Mouse (Mus musculus) liver, adult 2 months (tissue): ENCODE results near the gene Arhgap30. TPM values are rescaled to one million over a fixed set of nuclear protein-coding genes. Genes with fewer than 3 reads are reported as not detected.

Source experiments
- DNase-seq: peaks from one replicate; pipeline ENCODE4 v3.0.0-alpha.2; 2011; ENCODE audit warnings: low read depth, low spot score; ENCODE audit errors: extremely low read depth
- H3K27ac ChIP-seq: fragments of 200-500 bp; replicated peaks from 2 replicates; pipeline ENCODE4 v1.5.1; 2012; ENCODE audit warnings: low read depth, mild to moderate bottlenecking, control low read depth, inconsistent platforms, low read length; ENCODE audit not compliant: insufficient read depth
- H3K27me3 ChIP-seq: fragments of 200-500 bp; 2 replicates; pipeline ENCODE4 v1.6.1; 2012; ENCODE audit warnings: mild to moderate bottlenecking, moderate library complexity, low read length, inconsistent platforms; ENCODE audit not compliant: control insufficient read depth, insufficient read depth
- H3K36me3 ChIP-seq: fragments of 200-500 bp; 2 replicates; pipeline ENCODE4 v1.6.1; 2012; ENCODE audit warnings: low read length, inconsistent platforms; ENCODE audit not compliant: control insufficient read depth, insufficient read depth
- H3K4me1 ChIP-seq: fragments of 200-500 bp; 2 replicates; pipeline ENCODE4 v1.6.1; 2011; ENCODE audit warnings: low read length; ENCODE audit not compliant: control insufficient read depth, insufficient read depth
- H3K4me3 ChIP-seq: fragments of 200-500 bp; 2 replicates; pipeline ENCODE4 v1.5.1; 2011; ENCODE audit warnings: low read depth, mild to moderate bottlenecking, control low read depth, low read length, moderate library complexity; ENCODE audit not compliant: insufficient read depth
- H3K79me2 ChIP-seq: fragments of 200-500 bp; 2 replicates; pipeline ENCODE4 v1.6.1; 2012; ENCODE audit warnings: inconsistent platforms, mild to moderate bottlenecking, low read length, moderate library complexity; ENCODE audit not compliant: control insufficient read depth, insufficient read depth
- H3K9ac ChIP-seq: fragments of 200-500 bp; 2 replicates; pipeline ENCODE4 v1.6.1; 2012; ENCODE audit warnings: low read depth, mild to moderate bottlenecking, control low read depth, inconsistent platforms, low read length
- CTCF ChIP-seq: fragments of 200-500 bp; IDR thresholded peaks from 2 replicates; pipeline ENCODE4 v1.5.1; 2011; ENCODE audit warnings: low read depth, low read length, control low read depth
- POLR2A ChIP-seq: fragments of 200-500 bp; IDR thresholded peaks from 2 replicates; pipeline ENCODE4 v1.6.1; 2011; ENCODE audit warnings: low read length, control low read depth; ENCODE audit not compliant: insufficient read depth; ENCODE audit errors: extremely low read depth
- WGBS: fragments of 180-500 bp; shearing (Covaris S2); methylation state at CpG from one replicate; pipeline ENCODE4 v1.1.7; 2018; 5-methylcytosine and 5-hydroxymethylcytosine counted together
- polyA plus RNA-seq: library from polyadenylated mRNA; depleted of rRNA; stranded (reverse); fragments of >200 nt; gene quantifications from 2 replicates; pipeline ENCODE4 v1.2.3, GENCODE M21; 2012
- total RNA-seq: library from RNA; depleted of rRNA; stranded (reverse); fragments of >200 nt; gene quantifications from 2 replicates; pipeline ENCODE4 v1.2.3, GENCODE M21; 2014

Arhgap30 gene
- total and polyA plus RNA-seq, 2 experiments: 2.0 to 2.4 TPM

- Histone ChIP-seq H3K9ac (no peak overlapping the region), H3K4me3 (no peak overlapping the region; the same call in 1 of the 2 replicates), H3K36me3 (no peaks in the 10 kb centered on the region), H3K27me3 (no peaks in the 10 kb centered on the region), H3K79me2 (no peaks in the 10 kb centered on the region), H3K4me1 (no peaks in the 10 kb centered on the region), H3K27ac (no peak overlapping the region)
- peak; percentile 50 for DNase-seq
- TF ChIP-seq POLR2A (no peak), CTCF (peak; percentile 88)
- WGBS: 7% methylated on average over 31 of the region's 31 CpGs
Measured at GRCm38 (mm10) chr1:171379935-171380599, 8.7 kb upstream of the Arhgap30 start.

- no peak for DNase-seq
- Histone ChIP-seq H3K4me1 (no peaks in the 10 kb centered on the region), H3K4me3 (no peak overlapping the region), H3K79me2 (no peaks in the 10 kb centered on the region), H3K36me3 (no peaks in the 10 kb centered on the region), H3K27ac (no peak overlapping the region), H3K27me3 (no peaks in the 10 kb centered on the region), H3K9ac (no peak overlapping the region)
- 56% methylated on average over 11 of the region's 11 CpGs for WGBS
- TF ChIP-seq CTCF: no peak
- TF ChIP-seq POLR2A: no peak
Measured at GRCm38 (mm10) chr1:171382096-171382620, 6.6 kb upstream of the Arhgap30 start.

DNA sequence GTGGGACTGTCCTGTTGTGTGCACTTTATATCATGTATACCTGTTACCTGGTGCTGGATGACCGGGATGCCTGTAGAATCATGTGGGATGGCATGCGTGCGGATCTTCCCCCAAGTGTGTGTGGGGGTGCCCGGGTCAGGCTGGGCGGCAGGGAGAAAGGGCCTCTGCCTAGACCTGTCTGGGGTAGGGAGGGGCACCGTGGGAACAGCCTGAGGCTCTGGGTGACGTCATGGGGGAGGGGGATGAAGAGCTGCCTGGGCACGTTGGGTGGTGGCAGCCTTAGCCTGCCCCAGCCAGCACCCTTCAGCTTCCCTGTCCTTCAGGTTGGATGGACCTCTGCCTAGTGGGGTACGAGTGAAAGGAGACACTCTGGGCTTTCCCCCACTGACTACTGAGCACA lies 4.4 kb upstream of the Arhgap30 start:
- Histone ChIP-seq H3K9ac (no peak overlapping the region), H3K27me3 (no peaks in the 10 kb centered on the region), H3K4me1 (no peaks in the 10 kb centered on the region), H3K36me3 (no peaks in the 10 kb centered on the region), H3K79me2 (no peaks in the 10 kb centered on the region), H3K27ac (no peak overlapping the region), H3K4me3 (no peak overlapping the region)
- 69% methylated on average over 9 of the region's 9 CpGs for WGBS
- no peak for TF ChIP-seq POLR2A
- no peak for DNase-seq

DNA sequence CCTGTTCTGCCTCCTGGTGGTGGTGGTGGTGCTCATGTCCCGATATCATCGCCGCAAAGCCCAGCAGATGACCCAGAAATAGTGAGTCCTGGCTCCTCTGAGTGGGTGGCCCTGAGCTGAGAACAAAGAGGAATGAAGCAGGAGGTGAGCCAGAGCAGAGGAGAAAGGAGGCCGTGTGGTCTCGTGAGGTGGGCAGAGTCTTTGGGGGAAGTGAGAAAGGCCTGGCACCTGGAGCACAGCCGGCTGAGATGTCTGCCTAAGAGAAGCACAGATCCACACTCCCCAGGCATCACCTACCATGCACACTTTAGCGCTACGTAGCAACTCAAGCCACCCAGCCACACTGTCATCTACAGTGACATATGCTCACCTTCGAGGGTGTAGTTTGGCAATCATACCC lies 3.6 kb upstream of the Arhgap30 start:
- no peak for TF ChIP-seq CTCF
- TF ChIP-seq POLR2A: no peak
- WGBS: 73% methylated on average over 9 of the region's 9 CpGs
- Histone ChIP-seq H3K9ac (no peak overlapping the region), H3K27ac (no peak overlapping the region), H3K4me1 (no peaks in the 10 kb centered on the region), H3K27me3 (no peaks in the 10 kb centered on the region), H3K4me3 (no peak overlapping the region), H3K79me2 (no peaks in the 10 kb centered on the region), H3K36me3 (no peaks in the 10 kb centered on the region)
- no peak for DNase-seq

- no peaks in the 10 kb centered on the region for H3K27me3 ChIP-seq
- H3K36me3 ChIP-seq: no peaks in the 10 kb centered on the region
- H3K9ac ChIP-seq: no peak overlapping the region
- no peak for DNase-seq
- TF ChIP-seq POLR2A (no peak), CTCF (peak; percentile 20; the same call in 1 of the 2 replicates)
- 72% methylated on average over 6 of the region's 6 CpGs for WGBS
- no peaks in the 10 kb centered on the region for H3K4me1 ChIP-seq
- H3K4me3 ChIP-seq: no peak overlapping the region
- no peak overlapping the region for H3K27ac ChIP-seq
- H3K79me2 ChIP-seq: no peaks in the 10 kb centered on the region
Measured at GRCm38 (mm10) chr1:171387099-171387498, 1.7 kb upstream of the Arhgap30 start.

DNA sequence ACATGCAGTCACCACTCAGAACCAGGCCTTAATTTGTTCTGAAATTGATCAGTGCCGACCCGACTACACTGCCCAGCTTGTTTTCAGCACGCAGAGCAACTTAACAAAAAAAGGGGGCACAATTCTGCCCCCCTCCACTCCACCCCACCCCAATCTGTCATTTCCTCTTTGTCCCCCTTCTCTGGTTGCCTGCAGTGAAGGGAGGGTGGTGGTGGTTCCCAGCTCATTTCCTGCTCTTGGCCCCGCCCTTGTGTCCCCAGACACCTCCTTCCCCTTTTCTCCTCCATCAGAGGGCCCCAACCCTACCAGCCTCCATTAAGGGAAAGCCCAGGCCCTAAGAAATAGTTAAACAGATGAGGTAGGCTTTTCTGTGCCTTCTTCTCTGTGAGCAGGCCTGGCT lies 1.3 kb downstream of the Arhgap30 start:
- Histone ChIP-seq H3K9ac (no peak overlapping the region; the same call in 1 of the 2 replicates), H3K27me3 (no peaks in the 10 kb centered on the region), H3K79me2 (no peaks in the 10 kb centered on the region), H3K4me3 (no peak overlapping the region), H3K36me3 (no peaks in the 10 kb centered on the region), H3K27ac (peak overlapping the region; percentile 35; the same call in 1 of the 2 replicates), H3K4me1 (no peaks in the 10 kb centered on the region)
- 78% methylated on average over 4 of the region's 4 CpGs for WGBS
- no peak for TF ChIP-seq POLR2A
- no peak for TF ChIP-seq CTCF
- peak; percentile 30 for DNase-seq
